Mouse (Mus musculus): ENCODE measurements around the gene Pphln1. TPM values are rescaled to one million over a fixed set of nuclear protein-coding genes. Genes with fewer than 3 reads are reported as not detected.

The Pphln1 gene
- total RNA-seq, 2 experiments from 2014 or later: 31.6 to 34.3 TPM

- DNase-seq (ENCODE audit: low spot score in 2 of 2): no peak
Measured at GRCm38 (mm10) chr15:93538551-93539205, 140.5 kb downstream of the Pphln1 start.

GRCm38 (mm10) chr15:93539415-93539814, 141.3 kb downstream of the Pphln1 start:
- no peak for DNase-seq (ENCODE audit: low spot score in 2 of 2)

Other genes with a start within 250 kb of the Pphln1 start
- gene Gxylt1, start 123.2 kb upstream of the Pphln1 start, total RNA-seq (2021): 10 to 100 TPM; 10.5 to 12.0 TPM
- gene Yaf2, start 61.4 kb upstream of the Pphln1 start, total RNA-seq (2021): 10 to 100 TPM; 79.8 to 84.7 TPM
- gene Zcrb1, start within 50 bp of the Pphln1 start, total RNA-seq (2021): 10 to 100 TPM; 80.5 to 96.2 TPM
- gene Prickle1, start 197.5 kb downstream of the Pphln1 start, total RNA-seq (2021): 10 to 100 TPM; 40.9 to 42.8 TPM